Comparison of ENCODE assay signal across 11 mouse cellular contexts in the genomic region with DNA sequence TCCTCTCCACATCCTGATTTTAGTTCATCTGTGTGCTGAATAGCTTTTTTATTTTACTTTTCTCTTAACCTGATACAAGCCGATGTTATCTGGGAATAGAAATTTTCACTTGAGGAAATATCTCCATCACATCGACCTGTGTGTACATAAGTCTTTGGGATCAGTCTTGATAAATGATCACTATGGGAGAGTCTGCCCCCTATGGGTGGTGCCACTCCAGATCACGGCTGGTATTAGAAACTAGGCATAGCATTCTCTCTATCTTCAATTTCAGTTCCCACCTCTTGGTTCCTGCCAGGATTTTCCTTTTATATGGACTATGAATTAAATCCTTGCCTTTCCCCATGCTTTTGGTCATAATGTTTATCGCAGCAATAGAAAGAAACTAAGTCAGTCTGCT. TPM values are rescaled to one million over a fixed set of nuclear protein-coding genes. Genes with fewer than 3 reads are reported as not detected.
DNase-seq lines count a peak whose midpoint lies in the region; ATAC-seq and TF ChIP-seq lines count a peak whose summit lies in the region.
"Had no signal": no experiment of that assay in that cellular context is flagged by ENCODE, and none has a peak within 500 bp of the region (broad histone marks: within the 10 kb centered on the region; RNA-seq: fewer than 3 reads in every experiment).

No protein-coding gene starts in this region.

- H3K4me2 ChIP-seq in forebrain, postnatal 0 days (ENCODE audit: low read depth) = no peak overlapping the region
- H3K4me2 ChIP-seq in forebrain, embryonic 13.5 days = no peak overlapping the region
- no peak overlapping the region for H3K4me2 ChIP-seq in liver, postnatal 0 days (ENCODE audit: low read depth, low read length)
- H3K4me2 ChIP-seq in liver, embryonic 12.5 days = no peak overlapping the region
- H3K4me2 ChIP-seq: liver, embryonic 13.5 days had no signal

- no peak for TF ChIP-seq EP300 in liver, postnatal 0 days (IDR thresholded peaks at IDR 0.05; ENCODE audit: low read depth)

- no peaks in the 10 kb centered on the region for H3K36me3 ChIP-seq in forebrain, postnatal 0 days (ENCODE audit: insufficient read depth)
- no peaks in the 10 kb centered on the region for H3K36me3 ChIP-seq in forebrain, embryonic 13.5 days (ENCODE audit: poor library complexity, severe bottlenecking)
- no peaks in the 10 kb centered on the region for H3K36me3 ChIP-seq in liver, postnatal 0 days (replicated peaks; ENCODE audit: insufficient read depth, low read length)
- no peaks in the 10 kb centered on the region for H3K36me3 ChIP-seq in liver, embryonic 12.5 days
- H3K36me3 ChIP-seq: liver, embryonic 13.5 days had no signal

- no peak for DNase-seq in forebrain, postnatal 0 days
- no peak for DNase-seq in liver, postnatal 0 days
- peak; percentile 40 for DNase-seq in adipocyte (ENCODE audit: low spot score)
- DNase-seq in kidney, postnatal 4 days = peak; percentile 36 to 40
- DNase-seq in cerebellum, postnatal 4 days (ENCODE audit: low spot score in 2 of 2) = no peak
- no peak for DNase-seq in frontal cortex, postnatal 25 days (ENCODE audit: low spot score in 2 of 2)
- DNase-seq: liver, embryonic 13.5 days had no signal

- H3K4me1 ChIP-seq in forebrain, postnatal 0 days (ENCODE audit: insufficient read depth) = no peaks in the 10 kb centered on the region
- no peaks in the 10 kb centered on the region for H3K4me1 ChIP-seq in forebrain, embryonic 13.5 days
- H3K4me1 ChIP-seq in liver, postnatal 0 days (ENCODE audit: insufficient read depth) = no peaks in the 10 kb centered on the region
- H3K4me1 ChIP-seq in liver, embryonic 12.5 days = no peaks in the 10 kb centered on the region
- H3K4me1 ChIP-seq: liver, embryonic 13.5 days had no signal

- TF ChIP-seq CTCF in forebrain, postnatal 0 days (IDR thresholded peaks at IDR 0.05; ENCODE audit: low read depth) = peak; percentile 29; the same call in 1 of the 2 replicates
- peak; percentile 49 for TF ChIP-seq CTCF in liver, postnatal 0 days (IDR thresholded peaks at IDR 0.05; ENCODE audit: low read depth)

- no peak for ATAC-seq in forebrain, postnatal 0 days
- ATAC-seq in forebrain, embryonic 13.5 days = no peak
- ATAC-seq in liver, postnatal 0 days = no peak
- ATAC-seq in liver, embryonic 12.5 days = no peak
- ATAC-seq: inflammation-experienced regulatory T-cells, adult 6 months had no signal

- H3K27me3 ChIP-seq in forebrain, postnatal 0 days (ENCODE audit: insufficient read depth, low read length) = no peaks in the 10 kb centered on the region
- H3K27me3 ChIP-seq in forebrain, embryonic 13.5 days = no peaks in the 10 kb centered on the region
- H3K27me3 ChIP-seq in liver, postnatal 0 days (ENCODE audit: insufficient read depth, low read length) = no peaks in the 10 kb centered on the region
- no peaks in the 10 kb centered on the region for H3K27me3 ChIP-seq in liver, embryonic 12.5 days (replicated peaks)
- H3K27me3 ChIP-seq: liver, embryonic 13.5 days had no signal

- H3K9me3 ChIP-seq in forebrain, postnatal 0 days (ENCODE audit: low read length) = no peaks in the 10 kb centered on the region
- no peaks in the 10 kb centered on the region for H3K9me3 ChIP-seq in forebrain, embryonic 13.5 days (replicated peaks)
- no peaks in the 10 kb centered on the region for H3K9me3 ChIP-seq in liver, postnatal 0 days (ENCODE audit: low read length)
- no peaks in the 10 kb centered on the region for H3K9me3 ChIP-seq in liver, embryonic 12.5 days (replicated peaks)
- H3K9me3 ChIP-seq: liver, embryonic 13.5 days had no signal

- 73% methylated on average over 4 of the region's 4 CpGs for WGBS in forebrain, postnatal 0 days
- 86% methylated on average over 4 of the region's 4 CpGs for WGBS in forebrain, embryonic 13.5 days
- WGBS in liver, postnatal 0 days (ENCODE audit: insufficient replicate concordance) = 64% methylated on average over 4 of the region's 4 CpGs
- 66% methylated on average over 4 of the region's 4 CpGs for WGBS in liver, embryonic 12.5 days (ENCODE audit: insufficient replicate concordance)

- H3K9ac ChIP-seq in forebrain, postnatal 0 days = no peak overlapping the region
- no peak overlapping the region for H3K9ac ChIP-seq in forebrain, embryonic 13.5 days
- no peak overlapping the region for H3K9ac ChIP-seq in liver, postnatal 0 days (replicated peaks)
- no peak overlapping the region for H3K9ac ChIP-seq in liver, embryonic 12.5 days
- H3K9ac ChIP-seq: liver, embryonic 13.5 days had no signal

- H3K27ac ChIP-seq in forebrain, postnatal 0 days (ENCODE audit: low read depth, low read length) = no peak overlapping the region
- H3K27ac ChIP-seq in forebrain, embryonic 13.5 days = no peak overlapping the region
- no peak overlapping the region for H3K27ac ChIP-seq in liver, postnatal 0 days (ENCODE audit: low read depth)
- H3K27ac ChIP-seq in liver, embryonic 12.5 days = no peak overlapping the region
- H3K27ac ChIP-seq: liver, embryonic 13.5 days had no signal

- no peak overlapping the region for H3K4me3 ChIP-seq in forebrain, postnatal 0 days (ENCODE audit: low read depth, low read length)
- no peak overlapping the region for H3K4me3 ChIP-seq in forebrain, embryonic 13.5 days
- no peak overlapping the region for H3K4me3 ChIP-seq in liver, postnatal 0 days (ENCODE audit: low read depth, low read length)
- no peak overlapping the region for H3K4me3 ChIP-seq in liver, embryonic 12.5 days
- H3K4me3 ChIP-seq: liver, embryonic 13.5 days had no signal

RNA-seq across cellular contexts. Expression of a gene that starts 31.8 kb away (rescaled TPM):
- 34.6 and 39.5 TPM in 2 replicates for total RNA-seq in forebrain, postnatal 0 days (2014; rRNA removed)
- 89.7 and 121 TPM in 2 replicates for polyA plus RNA-seq in forebrain, postnatal 0 days (2015; fragmentation: Nextera tagmentation; extraction: Ambion mirVana)
- polyA plus RNA-seq in forebrain, embryonic 13.5 days (2015; fragmentation: Nextera tagmentation; extraction: Ambion mirVana) = 79.8 and 96.3 TPM in 2 replicates
- polyA plus RNA-seq in liver, postnatal 0 days (2015; fragmentation: Nextera tagmentation; extraction: Ambion mirVana) = 37.7 and 38.3 TPM in 2 replicates
- 50.5 and 53.5 TPM in 2 replicates for polyA plus RNA-seq in liver, embryonic 12.5 days (2016; fragmentation: Nextera tagmentation; extraction: Ambion mirVana)

RNA-seq across cellular contexts. Expression of a gene that starts 44.0 kb away (rescaled TPM):
- 27.4 and 39.1 TPM in 2 replicates for total RNA-seq in forebrain, postnatal 0 days (2014; rRNA removed)
- 11.7 and 12.1 TPM in 2 replicates for polyA plus RNA-seq in forebrain, postnatal 0 days (2015; fragmentation: Nextera tagmentation; extraction: Ambion mirVana)
- 11.5 and 12.2 TPM in 2 replicates for polyA plus RNA-seq in forebrain, embryonic 13.5 days (2015; fragmentation: Nextera tagmentation; extraction: Ambion mirVana)
- polyA plus RNA-seq in liver, postnatal 0 days (2015; fragmentation: Nextera tagmentation; extraction: Ambion mirVana) = 2.7 TPM in 2 replicates
- 2.0 TPM in 2 replicates for polyA plus RNA-seq in liver, embryonic 12.5 days (2016; fragmentation: Nextera tagmentation; extraction: Ambion mirVana)
- total RNA-seq: granulocyte monocyte progenitor cell, adult 5-6 weeks had no signal

Comparison
In these comparisons a context has a peak if more than half of its experiments do, and no peak if none do; other contexts are left out.
1. DNase-seq: peak in adipocyte (single experiment) and kidney, postnatal 4 days (2 of 2); none in forebrain, postnatal 0 days (single experiment), liver, postnatal 0 days (single experiment), cerebellum, postnatal 4 days (0 of 2) and frontal cortex, postnatal 25 days (0 of 2).